Mouse (Mus musculus): ENCODE data around the gene Hoxa6. TPM values are rescaled to one million over a fixed set of nuclear protein-coding genes. Genes with fewer than 3 reads are reported as not detected.

The Hoxa6 gene
- polyA plus RNA-seq, 1 experiment = not detected

GRCm38 (mm10) chr6:52205221-52205620 lies 3.3 kb downstream of the Hoxa6 start:
- H3K9ac ChIP-seq (ENCODE audit: low read depth, poor library complexity, severe bottlenecking) = 0 out of 2 replicates have a peak overlapping the region, but pooled peaks have one; percentile 4
- no peak for TF ChIP-seq POLR2A (IDR thresholded peaks at IDR 0.05; ENCODE audit: insufficient read depth, low read length)
- TF ChIP-seq CTCF (IDR thresholded peaks at IDR 0.05; ENCODE audit: low read depth, low read length) = no peak
- no peak for TF ChIP-seq EP300 (IDR thresholded peaks at IDR 0.05; ENCODE audit: insufficient read depth, low read depth, low read length)
- no peak overlapping the region for H3K4me3 ChIP-seq (ENCODE audit: low read depth, low read length)
- no peaks in the 10 kb centered on the region for H3K9me3 ChIP-seq (replicated peaks; ENCODE audit: control insufficient read depth, insufficient read depth, low read length, poor library complexity, severe bottlenecking)
- H3K27ac ChIP-seq (ENCODE audit: insufficient read depth, low read length) = no peak overlapping the region
- peaks cover 39% of the 10 kb centered on the region for H3K27me3 ChIP-seq (ENCODE audit: control insufficient read depth, insufficient read depth, low read length, poor library complexity, severe bottlenecking)
- no peaks in the 10 kb centered on the region for H3K36me3 ChIP-seq (ENCODE audit: control insufficient read depth, insufficient read depth, low read length, poor library complexity, severe bottlenecking)
- H3K4me1 ChIP-seq (ENCODE audit: control insufficient read depth, insufficient read depth, low read length) = no peaks in the 10 kb centered on the region

GRCm38 (mm10) chr6:52204050-52204752 lies 4.3 kb downstream of the Hoxa6 start, which contains the start of gene Hoxa5:
Gene Hoxa5 (minus strand): TSS chr6:52204587.
- H3K4me1 ChIP-seq (ENCODE audit: control insufficient read depth, insufficient read depth, low read length) = no peaks in the 10 kb centered on the region
- no peaks in the 10 kb centered on the region for H3K9me3 ChIP-seq (replicated peaks; ENCODE audit: control insufficient read depth, insufficient read depth, low read length, poor library complexity, severe bottlenecking)
- H3K36me3 ChIP-seq (ENCODE audit: control insufficient read depth, insufficient read depth, low read length, poor library complexity, severe bottlenecking) = no peaks in the 10 kb centered on the region
- H3K4me3 ChIP-seq (ENCODE audit: low read depth, low read length) = peak within 1 kb of the TSS; percentile 72
- peak; percentile 82 for TF ChIP-seq CTCF (IDR thresholded peaks at IDR 0.05; ENCODE audit: low read depth, low read length)
- TF ChIP-seq EP300 (IDR thresholded peaks at IDR 0.05; ENCODE audit: insufficient read depth, low read depth, low read length) = no peak; the same call in 1 of the 2 replicates
- H3K27ac ChIP-seq (ENCODE audit: insufficient read depth, low read length) = no peak within 1 kb of the TSS
- peaks cover 32% of the 10 kb centered on the region for H3K27me3 ChIP-seq (ENCODE audit: control insufficient read depth, insufficient read depth, low read length, poor library complexity, severe bottlenecking)
- H3K9ac ChIP-seq (ENCODE audit: low read depth, poor library complexity, severe bottlenecking) = peak within 1 kb of the TSS; percentile 43

DNA sequence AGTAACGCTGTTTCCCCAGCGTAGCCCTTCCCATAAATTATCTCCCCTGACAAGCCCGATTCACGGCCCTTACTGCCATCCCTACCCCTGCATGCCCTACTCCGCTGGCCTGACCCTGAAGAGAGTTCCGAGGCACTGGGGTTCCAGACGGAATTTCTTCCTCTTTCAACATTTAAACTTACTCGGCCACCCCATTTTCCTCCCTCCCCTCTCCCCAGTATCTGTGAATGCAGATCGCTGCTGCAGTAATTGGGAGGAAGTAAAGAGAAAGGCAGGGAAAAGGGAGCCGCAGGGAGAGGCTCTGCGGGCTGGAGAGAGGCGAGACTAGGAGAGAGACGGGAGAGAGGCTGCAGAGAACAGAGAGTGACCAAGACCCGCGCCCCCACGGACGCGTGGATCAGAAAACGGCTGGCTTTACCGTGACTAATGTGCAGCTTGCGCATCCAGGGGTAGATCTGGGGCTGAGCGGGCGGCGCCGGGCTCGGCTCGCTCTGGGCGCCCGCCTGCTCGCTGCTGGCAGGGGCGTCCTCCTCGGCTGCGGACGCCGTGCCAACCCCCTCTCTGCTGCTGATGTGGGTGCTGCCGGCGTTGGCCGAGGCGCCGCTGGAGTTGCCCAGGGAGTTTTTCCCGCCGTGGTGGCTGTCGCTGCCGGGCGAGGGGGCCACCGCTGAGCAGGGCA lies 5.0 kb downstream of the Hoxa6 start:
- Histone ChIP-seq H3K9me3 (replicated peaks; ENCODE audit: control insufficient read depth, insufficient read depth, low read length, poor library complexity, severe bottlenecking) (no peaks in the 10 kb centered on the region), H3K9ac (ENCODE audit: low read depth, poor library complexity, severe bottlenecking) (peak overlapping the region; percentile 43), H3K27me3 (ENCODE audit: control insufficient read depth, insufficient read depth, low read length, poor library complexity, severe bottlenecking) (peaks cover 35% of the 10 kb centered on the region), H3K36me3 (ENCODE audit: control insufficient read depth, insufficient read depth, low read length, poor library complexity, severe bottlenecking) (no peaks in the 10 kb centered on the region), H3K27ac (ENCODE audit: insufficient read depth, low read length) (no peak overlapping the region), H3K4me1 (ENCODE audit: control insufficient read depth, insufficient read depth, low read length) (no peaks in the 10 kb centered on the region), H3K4me3 (ENCODE audit: low read depth, low read length) (peak overlapping the region; percentile 72)
- TF ChIP-seq POLR2A (IDR thresholded peaks at IDR 0.05; ENCODE audit: insufficient read depth, low read length) = no peak
- no peak for TF ChIP-seq EP300 (IDR thresholded peaks at IDR 0.05; ENCODE audit: insufficient read depth, low read depth, low read length)
- no peak for TF ChIP-seq CTCF (IDR thresholded peaks at IDR 0.05; ENCODE audit: low read depth, low read length)

- peak overlapping the region; percentile 72 for H3K4me3 ChIP-seq (ENCODE audit: low read depth, low read length)
- peaks cover 32% of the 10 kb centered on the region for H3K27me3 ChIP-seq (ENCODE audit: control insufficient read depth, insufficient read depth, low read length, poor library complexity, severe bottlenecking)
- no peaks in the 10 kb centered on the region for H3K36me3 ChIP-seq (ENCODE audit: control insufficient read depth, insufficient read depth, low read length, poor library complexity, severe bottlenecking)
- no peak for TF ChIP-seq CTCF (IDR thresholded peaks at IDR 0.05; ENCODE audit: low read depth, low read length)
- no peak for TF ChIP-seq EP300 (IDR thresholded peaks at IDR 0.05; ENCODE audit: insufficient read depth, low read depth, low read length)
- no peak for TF ChIP-seq POLR2A (IDR thresholded peaks at IDR 0.05; ENCODE audit: insufficient read depth, low read length)
- no peaks in the 10 kb centered on the region for H3K4me1 ChIP-seq (ENCODE audit: control insufficient read depth, insufficient read depth, low read length)
- H3K27ac ChIP-seq (ENCODE audit: insufficient read depth, low read length) = no peak overlapping the region
- H3K9ac ChIP-seq (ENCODE audit: low read depth, poor library complexity, severe bottlenecking) = peak overlapping the region; percentile 43
- H3K9me3 ChIP-seq (replicated peaks; ENCODE audit: control insufficient read depth, insufficient read depth, low read length, poor library complexity, severe bottlenecking) = no peaks in the 10 kb centered on the region
These were observed 5.5 kb downstream of the Hoxa6 start for GRCm38 (mm10) chr6:52203121-52203370.

DNA sequence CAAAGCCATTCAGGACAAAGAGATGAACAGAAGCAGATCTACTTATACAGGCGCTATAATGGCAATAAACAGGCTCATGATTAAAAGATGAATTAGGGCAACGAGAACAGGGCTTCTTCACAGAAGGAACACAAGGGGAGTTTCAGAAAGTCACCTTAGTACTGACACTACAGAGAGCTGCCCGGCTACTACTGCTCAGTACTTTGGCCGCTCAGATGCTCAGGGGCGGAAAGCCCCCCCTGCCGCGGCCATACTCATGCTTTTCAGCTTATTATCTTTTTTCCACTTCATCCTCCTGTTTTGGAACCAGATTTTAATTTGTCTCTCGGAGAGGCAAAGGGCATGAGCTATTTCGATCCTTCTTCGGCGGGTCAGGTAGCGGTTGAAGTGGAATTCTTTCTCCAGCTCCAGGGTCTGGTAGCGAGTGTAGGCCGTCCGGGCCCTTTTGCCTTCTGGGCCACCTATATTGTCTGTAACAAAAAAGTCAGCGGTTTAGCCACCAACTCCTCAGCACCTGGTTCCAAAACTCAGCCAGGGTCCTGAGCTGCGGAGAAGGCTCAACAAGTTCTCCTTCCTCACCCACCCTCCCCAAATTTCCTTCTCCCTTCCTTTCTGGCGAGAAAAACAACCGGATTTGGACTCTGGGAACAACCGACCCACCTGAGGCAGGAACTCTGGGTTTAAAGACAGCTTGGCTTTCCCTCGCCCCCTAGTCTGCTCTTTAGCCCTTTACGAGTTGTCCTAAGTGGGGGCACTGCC lies 6.0 kb downstream of the Hoxa6 start:
- TF ChIP-seq EP300 (IDR thresholded peaks at IDR 0.05; ENCODE audit: insufficient read depth, low read depth, low read length) (no peak), CTCF (IDR thresholded peaks at IDR 0.05; ENCODE audit: low read depth, low read length) (no peak), POLR2A (IDR thresholded peaks at IDR 0.05; ENCODE audit: insufficient read depth, low read length) (no peak)
- H3K36me3 ChIP-seq (ENCODE audit: control insufficient read depth, insufficient read depth, low read length, poor library complexity, severe bottlenecking) = no peaks in the 10 kb centered on the region
- H3K4me1 ChIP-seq (ENCODE audit: control insufficient read depth, insufficient read depth, low read length) = no peaks in the 10 kb centered on the region
- H3K9ac ChIP-seq (ENCODE audit: low read depth, poor library complexity, severe bottlenecking) = peak overlapping the region; percentile 43; the same call in 1 of the 2 replicates
- H3K9me3 ChIP-seq (replicated peaks; ENCODE audit: control insufficient read depth, insufficient read depth, low read length, poor library complexity, severe bottlenecking) = no peaks in the 10 kb centered on the region
- peaks cover 35% of the 10 kb centered on the region for H3K27me3 ChIP-seq (ENCODE audit: control insufficient read depth, insufficient read depth, low read length, poor library complexity, severe bottlenecking)
- no peak overlapping the region for H3K27ac ChIP-seq (ENCODE audit: insufficient read depth, low read length)
- peak overlapping the region; percentile 72 for H3K4me3 ChIP-seq (ENCODE audit: low read depth, low read length)

Measured in ES-Bruce4 (cell line).